Mouse (Mus musculus): Measurements from ENCODE around the gene Gm45062. TPM values are rescaled to one million over a fixed set of nuclear protein-coding genes. Genes with fewer than 3 reads are reported as not detected.

Gene Gm45062
- polyA plus RNA-seq, 1 experiment from 2014 or later, result 20.3 TPM

DNA sequence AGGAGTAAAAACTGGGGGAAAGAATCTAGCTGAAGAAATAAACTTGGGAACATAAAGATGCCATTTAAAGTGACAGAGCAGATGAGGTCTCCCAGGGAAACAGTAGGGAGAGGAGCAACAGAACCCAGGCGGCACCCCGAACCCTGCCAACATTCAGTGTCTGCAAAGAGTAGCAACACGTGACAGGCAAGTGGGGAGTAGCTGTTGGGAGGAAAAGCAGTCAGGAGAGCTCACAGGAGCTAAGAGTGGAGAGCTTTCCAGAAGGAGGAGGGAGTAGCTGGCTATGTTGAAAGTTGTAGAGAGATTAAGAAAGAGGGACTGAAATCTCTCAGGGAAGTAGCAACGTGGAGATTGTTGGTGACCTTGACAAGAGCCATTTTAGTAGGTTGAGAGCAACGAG, 214.2 kb downstream of the Gm45062 start:
- no peaks in the 10 kb centered on the region for H3K27me3 ChIP-seq (replicated peaks)
- no peak for ATAC-seq (ENCODE audit: low FRiP score, low read depth)
- H3K4me2 ChIP-seq (replicated peaks), result no peak overlapping the region
- no peak overlapping the region for H3K4me3 ChIP-seq
- no peak overlapping the region for H3K27ac ChIP-seq
- WGBS, result 64% methylated on average over 5 of the region's 5 CpGs
- H3K36me3 ChIP-seq, result no peaks in the 10 kb centered on the region
- H3K9me3 ChIP-seq, result no peaks in the 10 kb centered on the region
- no peaks in the 10 kb centered on the region for H3K4me1 ChIP-seq
- no peak overlapping the region for H3K9ac ChIP-seq

DNA sequence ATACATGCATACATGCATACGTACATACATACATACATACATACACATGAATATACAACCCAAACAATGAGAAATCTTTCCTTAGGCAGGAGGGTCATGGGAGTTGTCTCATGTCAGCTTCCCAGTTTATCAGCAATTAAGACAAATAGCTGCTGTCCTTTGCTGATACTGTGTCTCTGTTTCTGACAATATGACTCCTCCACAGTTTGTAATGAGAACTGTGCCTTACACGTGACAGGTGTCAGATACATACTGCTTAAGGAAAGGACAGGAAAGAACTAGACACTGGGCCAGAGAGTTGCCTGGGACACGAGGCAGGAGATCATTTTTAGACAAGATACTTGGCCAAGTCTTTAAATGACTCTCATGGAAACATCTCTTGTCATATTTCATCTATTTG, 215.1 kb downstream of the Gm45062 start:
- Histone ChIP-seq H3K9ac (no peak overlapping the region), H3K27ac (no peak overlapping the region), H3K36me3 (no peaks in the 10 kb centered on the region), H3K4me2 (replicated peaks) (no peak overlapping the region), H3K4me1 (no peaks in the 10 kb centered on the region), H3K4me3 (no peak overlapping the region), H3K9me3 (no peaks in the 10 kb centered on the region), H3K27me3 (replicated peaks) (no peaks in the 10 kb centered on the region)
- no peak for ATAC-seq (ENCODE audit: low FRiP score, low read depth)
- WGBS, result 83% methylated on average over 3 of the region's 3 CpGs

DNA sequence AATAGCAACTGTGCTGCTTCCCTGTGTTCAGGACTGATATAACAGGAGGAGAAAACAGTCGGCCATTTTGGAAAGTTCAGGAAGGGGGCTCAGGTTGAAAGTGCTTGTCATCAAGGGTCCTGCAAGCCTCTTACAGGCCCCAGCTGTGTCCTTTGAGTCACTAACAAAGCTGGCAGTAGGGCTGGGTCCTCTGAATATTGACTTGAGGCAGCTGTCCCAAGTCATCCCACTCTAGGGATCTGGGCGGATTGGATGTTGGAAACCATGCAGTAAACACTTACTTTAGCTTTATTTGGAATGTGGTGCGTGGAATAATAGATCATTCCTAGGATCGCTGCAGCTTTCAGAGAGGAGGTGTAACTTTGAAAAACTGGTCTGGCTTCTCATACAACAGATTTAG, 215.6 kb downstream of the Gm45062 start:
- Histone ChIP-seq H3K4me3 (no peak overlapping the region), H3K27me3 (replicated peaks) (no peaks in the 10 kb centered on the region), H3K27ac (no peak overlapping the region), H3K36me3 (no peaks in the 10 kb centered on the region), H3K9me3 (no peaks in the 10 kb centered on the region), H3K4me2 (replicated peaks) (no peak overlapping the region), H3K9ac (no peak overlapping the region), H3K4me1 (no peaks in the 10 kb centered on the region)
- 92% methylated on average over 4 of the region's 4 CpGs for WGBS
- ATAC-seq (ENCODE audit: low FRiP score, low read depth), result no peak

DNA sequence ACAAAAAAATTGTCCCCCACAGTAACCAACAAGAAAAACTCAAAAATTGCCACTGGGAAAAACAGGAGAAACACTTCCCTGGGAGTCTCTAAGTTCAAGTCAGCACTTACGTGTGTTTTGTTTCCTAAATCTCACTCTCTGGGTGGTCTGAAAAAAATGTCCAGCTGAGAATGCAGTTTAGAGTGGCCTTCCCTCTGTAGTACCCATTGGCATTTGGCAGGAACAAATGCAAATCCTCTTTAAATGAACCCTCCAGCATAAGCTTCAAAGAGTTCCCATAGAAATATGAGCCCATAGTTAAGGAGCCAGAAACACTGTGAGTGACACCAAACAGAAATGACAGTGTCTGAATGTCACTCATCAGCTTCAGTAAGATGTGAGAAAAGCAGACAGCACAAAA, 219.9 kb downstream of the Gm45062 start:
- H3K4me3 ChIP-seq, result no peak overlapping the region
- 37% methylated on average over 1 of the region's 1 CpGs for WGBS
- ATAC-seq (ENCODE audit: low FRiP score, low read depth), result no peak

DNA sequence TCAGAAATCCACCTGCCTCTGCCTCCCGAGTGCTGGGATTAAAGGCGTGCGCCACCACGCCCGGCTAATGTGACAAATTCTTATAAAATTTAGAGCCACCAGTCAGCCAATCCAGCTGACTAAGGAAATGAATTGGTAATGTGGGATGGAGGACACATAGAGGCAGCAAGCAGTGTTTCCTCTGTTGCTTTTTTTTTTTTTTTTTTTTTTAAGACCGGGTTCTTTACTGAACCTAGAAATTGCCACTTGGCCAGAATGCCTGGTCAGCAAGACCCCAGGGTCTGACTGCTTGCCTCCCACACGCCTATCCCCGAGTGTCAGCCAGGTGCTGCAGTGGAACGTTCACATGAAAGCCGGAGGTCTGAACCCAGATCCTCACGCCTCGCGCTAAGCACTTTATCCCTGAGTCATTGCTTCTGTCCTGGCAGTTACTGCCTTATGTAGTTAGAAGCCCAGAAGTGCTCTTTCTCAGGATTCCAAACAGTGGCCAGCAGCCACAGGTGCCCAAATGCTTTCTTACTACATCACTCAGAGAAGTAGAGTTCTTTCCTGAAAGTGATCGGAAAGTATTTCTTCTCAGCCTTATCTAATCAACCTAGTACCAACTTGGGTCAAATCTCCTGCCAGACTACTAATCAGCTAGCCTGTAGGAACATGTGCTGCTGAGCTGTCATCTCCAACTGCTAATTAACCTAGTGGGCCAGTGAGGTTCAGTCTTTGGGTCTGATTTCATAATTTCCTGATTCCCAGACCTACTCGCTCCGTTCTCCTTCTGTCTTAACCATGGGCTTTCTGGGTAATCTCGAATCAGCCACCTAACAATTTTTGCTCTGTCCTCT, 225.4 kb downstream of the Gm45062 start:
- ATAC-seq (ENCODE audit: low FRiP score, low read depth), result no peak

More for the DNA sequence above, 219.9 kb downstream of the Gm45062 start:
- no peak overlapping the region for H3K9ac ChIP-seq
- H3K36me3 ChIP-seq, result no peaks in the 10 kb centered on the region
- H3K27ac ChIP-seq, result no peak overlapping the region
- H3K4me2 ChIP-seq (replicated peaks), result no peak overlapping the region
- H3K9me3 ChIP-seq, result no peaks in the 10 kb centered on the region
- H3K4me1 ChIP-seq, result no peaks in the 10 kb centered on the region
- no peaks in the 10 kb centered on the region for H3K27me3 ChIP-seq (replicated peaks)

DNA sequence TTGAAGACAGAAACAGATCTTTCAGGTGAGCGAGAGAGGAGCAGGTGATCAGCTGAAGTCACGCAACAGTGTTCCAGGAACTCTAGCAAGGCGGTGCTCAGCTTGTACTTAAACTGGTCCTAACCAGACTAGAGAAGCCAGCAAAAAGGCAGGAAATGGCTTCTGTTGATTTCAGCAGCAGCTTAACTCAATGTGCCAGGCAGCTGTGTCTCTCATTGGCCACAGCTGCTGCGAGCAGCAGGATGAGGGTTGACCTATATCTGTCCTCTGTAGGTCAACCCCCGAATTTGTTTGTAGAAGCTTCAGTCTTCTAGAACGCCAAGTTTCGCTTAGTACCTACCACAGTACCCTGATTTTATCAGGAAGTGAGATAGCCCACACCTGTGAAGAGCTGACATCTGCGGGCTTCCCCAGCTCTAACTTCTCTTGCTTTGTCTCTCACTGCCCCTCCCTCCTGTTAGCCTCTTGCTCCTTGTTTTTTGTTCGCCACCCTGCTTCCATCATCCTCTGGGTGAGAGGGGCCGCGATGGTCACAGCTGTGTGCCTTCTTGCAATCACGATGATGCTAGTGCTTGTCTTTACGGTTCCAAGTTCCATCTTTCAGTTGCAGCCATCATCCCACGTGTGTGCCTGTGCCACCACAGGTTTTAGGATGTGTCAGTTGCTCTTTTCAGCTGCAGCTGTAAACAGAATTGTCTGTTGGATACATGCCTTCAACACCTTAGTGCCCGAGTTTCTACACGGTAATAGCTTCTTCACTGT, 226.3 kb downstream of the Gm45062 start:
- Histone ChIP-seq H3K4me1 (no peaks in the 10 kb centered on the region), H3K27ac (no peak overlapping the region), H3K27me3 (replicated peaks) (no peaks in the 10 kb centered on the region), H3K36me3 (no peaks in the 10 kb centered on the region), H3K4me2 (replicated peaks) (no peak overlapping the region), H3K9me3 (no peaks in the 10 kb centered on the region), H3K4me3 (no peak overlapping the region), H3K9ac (no peak overlapping the region)
- 85% methylated on average over 16 of the region's 16 CpGs for WGBS
- no peak for ATAC-seq (ENCODE audit: low FRiP score, low read depth)

More for the DNA sequence above, 225.4 kb downstream of the Gm45062 start:
- 93% methylated on average over 17 of the region's 17 CpGs for WGBS
- Histone ChIP-seq H3K9ac (no peak overlapping the region), H3K4me2 (replicated peaks) (no peak overlapping the region), H3K9me3 (no peaks in the 10 kb centered on the region), H3K27me3 (replicated peaks) (no peaks in the 10 kb centered on the region), H3K36me3 (no peaks in the 10 kb centered on the region), H3K4me1 (no peaks in the 10 kb centered on the region), H3K4me3 (no peak overlapping the region), H3K27ac (no peak overlapping the region)

DNA sequence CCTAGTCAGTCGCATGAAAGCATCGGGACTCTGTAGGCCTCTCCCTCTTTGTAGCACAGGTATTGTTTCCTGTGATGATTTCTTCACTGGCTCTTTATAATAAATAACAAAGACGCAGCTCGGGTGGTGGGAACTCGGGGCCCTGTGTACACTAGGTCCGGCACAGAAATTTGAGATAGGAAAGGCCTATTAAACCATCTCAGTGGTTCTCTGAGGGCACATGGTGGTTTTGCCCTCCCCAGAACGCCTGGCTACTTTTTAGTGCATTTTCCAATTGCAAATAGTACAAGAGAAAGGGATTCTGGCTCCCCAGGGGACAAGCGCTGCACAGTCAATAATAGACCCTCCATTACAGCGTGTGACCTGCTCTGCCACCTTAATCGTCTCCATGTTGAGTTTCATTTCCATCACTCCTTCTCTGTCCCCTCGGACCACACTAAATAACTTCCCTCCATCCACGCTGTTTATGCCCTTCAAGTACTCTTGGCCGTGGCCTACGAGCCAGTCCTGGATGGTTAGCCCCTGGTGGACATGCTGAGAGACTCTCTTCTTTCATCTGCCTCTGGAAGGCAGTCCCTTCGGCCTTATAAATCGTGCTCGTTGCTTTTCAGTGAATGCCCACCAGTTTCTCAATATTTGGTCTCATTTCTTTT, 227.3 kb downstream of the Gm45062 start:
- H3K4me1 ChIP-seq, result no peaks in the 10 kb centered on the region
- H3K4me2 ChIP-seq (replicated peaks), result no peak overlapping the region
- no peak overlapping the region for H3K4me3 ChIP-seq
- 79% methylated on average over 17 of the region's 17 CpGs for WGBS
- H3K27ac ChIP-seq, result no peak overlapping the region
- no peak overlapping the region for H3K9ac ChIP-seq
- ATAC-seq (ENCODE audit: low FRiP score, low read depth), result no peak
- no peaks in the 10 kb centered on the region for H3K27me3 ChIP-seq (replicated peaks)
- no peaks in the 10 kb centered on the region for H3K36me3 ChIP-seq
- H3K9me3 ChIP-seq, result no peaks in the 10 kb centered on the region

DNA sequence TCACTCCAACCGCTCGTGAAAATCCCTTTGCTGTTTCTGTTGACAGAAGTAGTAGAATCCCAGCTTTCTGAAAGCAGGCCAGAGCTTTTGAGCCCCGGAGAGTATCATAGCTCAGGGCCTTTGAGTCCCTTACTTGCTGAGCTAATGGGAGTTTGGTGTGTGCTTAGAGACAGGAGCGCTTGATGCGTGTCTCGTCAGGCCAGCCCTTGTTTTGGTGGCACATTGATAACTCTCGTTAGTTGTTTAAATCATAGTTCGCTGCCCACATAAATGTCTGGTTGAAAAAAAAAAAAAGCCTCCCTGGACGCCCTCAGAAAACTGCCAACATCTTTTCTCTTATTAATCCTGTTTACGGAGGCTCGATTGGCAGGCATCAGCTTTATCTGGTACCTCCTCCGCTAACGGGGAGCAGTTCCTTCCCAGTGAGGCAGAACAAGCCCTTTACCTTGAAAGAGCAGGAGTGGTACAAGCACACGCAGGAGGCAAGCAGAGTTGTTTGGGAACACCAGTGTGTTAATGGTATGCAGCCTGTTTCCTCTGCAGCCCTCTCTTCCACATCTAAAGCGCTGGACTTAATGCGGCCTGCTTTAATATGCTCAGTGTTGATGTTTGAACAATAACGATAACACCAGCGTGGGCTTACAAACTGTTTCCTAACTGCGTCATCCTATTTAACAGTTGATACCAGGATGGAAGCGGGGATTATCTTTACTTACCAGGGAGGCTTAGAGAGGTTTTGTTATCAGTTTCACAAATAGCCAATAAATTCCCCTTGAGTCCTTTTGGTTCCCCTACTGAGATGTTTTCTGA, 228.0 kb downstream of the Gm45062 start:
- Histone ChIP-seq H3K36me3 (no peaks in the 10 kb centered on the region), H3K9ac (no peak overlapping the region), H3K4me3 (no peak overlapping the region), H3K27me3 (replicated peaks) (no peaks in the 10 kb centered on the region), H3K9me3 (no peaks in the 10 kb centered on the region), H3K4me1 (no peaks in the 10 kb centered on the region), H3K4me2 (replicated peaks) (no peak overlapping the region), H3K27ac (no peak overlapping the region)
- WGBS, result 79% methylated on average over 20 of the region's 20 CpGs
- ATAC-seq (ENCODE audit: low FRiP score, low read depth), result no peak

DNA sequence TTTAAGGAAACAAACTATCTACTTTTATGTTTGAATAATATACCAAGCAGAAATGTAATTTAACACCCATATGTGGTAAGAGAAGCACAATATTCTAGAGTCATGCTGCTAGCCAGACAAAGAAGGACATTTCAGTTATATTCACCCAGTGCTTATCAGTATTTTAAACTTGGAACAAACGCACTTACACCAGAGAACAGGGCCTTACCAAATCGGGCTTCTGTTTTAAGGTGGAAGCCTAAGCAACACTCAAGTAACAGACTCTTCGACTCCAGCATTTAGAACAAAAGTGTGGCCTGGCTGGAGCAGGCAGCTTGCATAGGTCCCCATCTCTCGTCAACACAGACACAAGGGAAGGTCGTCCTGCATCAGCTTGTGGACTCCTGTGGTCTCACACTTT, 229.0 kb downstream of the Gm45062 start:
- H3K4me3 ChIP-seq, result no peak overlapping the region
- no peaks in the 10 kb centered on the region for H3K36me3 ChIP-seq
- ATAC-seq (ENCODE audit: low FRiP score, low read depth), result no peak
- 77% methylated on average over 5 of the region's 5 CpGs for WGBS
- no peak overlapping the region for H3K27ac ChIP-seq
- no peak overlapping the region for H3K9ac ChIP-seq
- H3K9me3 ChIP-seq, result no peaks in the 10 kb centered on the region
- H3K27me3 ChIP-seq (replicated peaks), result no peaks in the 10 kb centered on the region
- no peak overlapping the region for H3K4me2 ChIP-seq (replicated peaks)
- no peaks in the 10 kb centered on the region for H3K4me1 ChIP-seq

DNA sequence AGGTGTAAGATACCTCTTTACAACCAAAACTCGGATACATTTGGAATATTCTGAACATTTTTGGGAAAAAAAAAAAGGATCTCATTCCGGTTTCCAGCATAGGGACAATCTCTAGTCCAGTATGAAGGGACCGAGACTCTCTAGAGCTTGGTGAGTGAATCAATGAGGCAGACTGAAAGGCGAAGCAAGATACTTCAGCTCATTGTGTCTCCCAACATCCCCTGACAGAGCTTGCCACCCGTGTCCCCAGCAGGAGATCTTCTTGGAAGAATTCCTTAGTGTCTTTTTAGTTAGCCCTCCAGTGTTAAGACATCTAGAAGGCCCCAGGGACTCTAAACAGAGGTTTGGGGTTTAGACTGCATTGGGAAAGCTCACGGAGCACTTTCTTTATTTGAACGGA, 230.0 kb downstream of the Gm45062 start:
- no peaks in the 10 kb centered on the region for H3K4me1 ChIP-seq
- no peak overlapping the region for H3K4me3 ChIP-seq
- no peaks in the 10 kb centered on the region for H3K9me3 ChIP-seq
- 80% methylated on average over 7 of the region's 7 CpGs for WGBS
- no peak overlapping the region for H3K27ac ChIP-seq
- H3K27me3 ChIP-seq (replicated peaks), result no peaks in the 10 kb centered on the region
- H3K4me2 ChIP-seq (replicated peaks), result no peak overlapping the region
- no peak for ATAC-seq (ENCODE audit: low FRiP score, low read depth)
- no peaks in the 10 kb centered on the region for H3K36me3 ChIP-seq
- H3K9ac ChIP-seq, result no peak overlapping the region

DNA sequence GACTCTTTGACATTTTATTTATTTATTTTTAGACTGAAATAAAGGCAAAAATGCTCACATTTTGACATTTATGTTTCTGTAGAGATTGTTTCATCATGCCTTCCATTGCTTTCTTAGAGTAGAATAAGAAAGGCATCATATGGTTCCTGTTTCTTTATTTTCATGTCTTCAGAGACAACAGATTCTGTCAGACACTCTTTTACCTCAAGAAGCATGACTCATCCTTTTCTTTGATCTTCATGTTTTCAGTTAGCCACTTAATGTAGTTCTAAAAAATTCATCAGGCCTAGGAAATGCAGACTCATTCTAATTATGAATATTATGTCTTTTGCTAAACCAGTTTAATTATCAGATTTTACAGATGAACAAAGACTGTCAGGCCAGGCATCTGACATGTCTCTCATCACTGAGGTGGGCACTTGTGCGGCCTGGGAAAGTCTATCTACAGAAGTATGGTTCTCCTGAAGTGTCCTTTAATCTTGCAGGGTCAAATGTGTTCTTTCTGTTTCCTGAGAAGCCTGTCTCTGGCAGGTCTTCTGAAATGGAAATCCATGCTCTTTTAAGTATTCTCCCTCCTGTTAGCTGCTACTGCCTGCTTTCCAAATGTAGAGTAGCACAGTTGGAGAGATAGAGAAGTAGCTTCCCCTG, 230.8 kb downstream of the Gm45062 start:
- H3K4me1 ChIP-seq, result no peaks in the 10 kb centered on the region
- H3K36me3 ChIP-seq, result no peaks in the 10 kb centered on the region
- no peak for ATAC-seq (ENCODE audit: low FRiP score, low read depth)
- H3K27me3 ChIP-seq (replicated peaks), result no peaks in the 10 kb centered on the region
- WGBS, result 90% methylated on average over 1 of the region's 1 CpGs
- H3K9me3 ChIP-seq, result no peaks in the 10 kb centered on the region
- no peak overlapping the region for H3K4me3 ChIP-seq
- no peak overlapping the region for H3K4me2 ChIP-seq (replicated peaks)
- H3K27ac ChIP-seq, result no peak overlapping the region
- H3K9ac ChIP-seq, result no peak overlapping the region

Data from neural tube, embryonic 12.5 days (tissue).